In genomic region chr2:147181926-147182708, GRCm38 (mm10) we compare ENCODE assay signal across 14 mouse cellular contexts. TPM values are rescaled to one million over a fixed set of nuclear protein-coding genes. Genes with fewer than 3 reads are reported as not detected.
A peak's percentile ranks its signal among the peaks of the same experiment; 100 is the strongest.
DNase-seq lines count a peak whose midpoint lies in the region; ATAC-seq lines count a peak whose summit lies in the region.
"Had no signal": no experiment of that assay in that cellular context is flagged by ENCODE, and none has a peak within 500 bp of the region (broad histone marks: within the 10 kb centered on the region; RNA-seq: fewer than 3 reads in every experiment).

No protein-coding gene starts in this region.

- no peaks in the 10 kb centered on the region for H3K36me3 ChIP-seq in hindbrain, embryonic 12.5 days
- H3K36me3 ChIP-seq in midbrain, embryonic 14.5 days (ENCODE audit: control insufficient read depth, insufficient read depth, low read length) = no peaks in the 10 kb centered on the region
- H3K36me3 ChIP-seq: limb, embryonic 13.5 days had no signal

- H3K27ac ChIP-seq in hindbrain, embryonic 12.5 days = no peak overlapping the region
- peak overlapping the region; percentile 64 for H3K27ac ChIP-seq in midbrain, embryonic 14.5 days (replicated peaks; ENCODE audit: low read depth, low read length)
- H3K27ac ChIP-seq: limb, embryonic 13.5 days had no signal

- DNase-seq in ES-CJ7 (ENCODE audit: low read depth, low spot score) (peak; percentile 24), ZHBTc4 (ENCODE audit: low read depth, low spot score) (peak; percentile 36)
- peak; percentile 4 for DNase-seq in midbrain, embryonic 14.5 days
- no peak for DNase-seq in layer of hippocampus, postnatal 25 days (ENCODE audit: extremely low spot score in 1 of 2, low spot score in 1 of 2)
- DNase-seq in heart, postnatal 25 days (ENCODE audit: low spot score) = no peak
- DNase-seq: cerebellum, adult 9-10 months; gastrocnemius, postnatal 10 days; lung, embryonic 14.5 days had no signal

- H3K27me3 ChIP-seq in hindbrain, embryonic 12.5 days = peaks cover 90% of the 10 kb centered on the region
- H3K27me3 ChIP-seq in midbrain, embryonic 14.5 days (ENCODE audit: control insufficient read depth, insufficient read depth, low read length) = peaks cover 89% of the 10 kb centered on the region

- H3K9ac ChIP-seq in hindbrain, embryonic 12.5 days = no peak overlapping the region
- peak overlapping the region; percentile 20; the same call in 1 of the 2 replicates for H3K9ac ChIP-seq in midbrain, embryonic 14.5 days (replicated peaks; ENCODE audit: low read length)
- H3K9ac ChIP-seq: limb, embryonic 13.5 days; lung, embryonic 14.5 days had no signal

- intact Hi-C loops in heart, postnatal 25 days (cut with DNase I) = loop anchor here (10.0 kb wide), 1 partner anchor 347 kb away; no protein-coding TSS in a partner anchor

- peaks cover 24% of the 10 kb centered on the region for H3K4me1 ChIP-seq in hindbrain, embryonic 12.5 days
- peaks cover 14% of the 10 kb centered on the region; the same call in 1 of the 2 replicates for H3K4me1 ChIP-seq in midbrain, embryonic 14.5 days (ENCODE audit: control insufficient read depth, insufficient read depth, low read length)

- H3K9me3 ChIP-seq in hindbrain, embryonic 12.5 days (replicated peaks) = no peaks in the 10 kb centered on the region
- H3K9me3 ChIP-seq in midbrain, embryonic 14.5 days (ENCODE audit: control insufficient read depth, low read length) = no peaks in the 10 kb centered on the region
- H3K9me3 ChIP-seq: limb, embryonic 13.5 days had no signal

- H3K4me3 ChIP-seq in hindbrain, embryonic 12.5 days = peak overlapping the region; percentile 17; the same call in 1 of the 2 replicates
- peak overlapping the region; percentile 13 for H3K4me3 ChIP-seq in midbrain, embryonic 14.5 days (replicated peaks; ENCODE audit: low read depth, low read length)
- H3K4me3 ChIP-seq: limb, embryonic 13.5 days; megakaryocyte, embryonic 14.5 days had no signal

- 7% methylated on average over 18 of the region's 18 CpGs for WGBS in hindbrain, embryonic 12.5 days
- WGBS in midbrain, embryonic 14.5 days = 13% methylated on average over 18 of the region's 18 CpGs

- H3K4me2 ChIP-seq in hindbrain, embryonic 12.5 days (replicated peaks) = no peak overlapping the region
- H3K4me2 ChIP-seq in midbrain, embryonic 14.5 days (ENCODE audit: low read length) = peak overlapping the region; percentile 43
- H3K4me2 ChIP-seq: limb, embryonic 13.5 days; lung, embryonic 14.5 days had no signal

- ATAC-seq in hindbrain, embryonic 12.5 days (ENCODE audit: low FRiP score) = no peak
- ATAC-seq in midbrain, embryonic 14.5 days (ENCODE audit: low FRiP score, low TSS enrichment) = no peak
- no peak for ATAC-seq in monocyte, adult 5-6 weeks (replicated peaks; ENCODE audit: insufficient number of reproducible peaks, low FRiP score, low TSS enrichment, poor library complexity, severe bottlenecking)

RNA-seq across cellular contexts. Expression of gene Nkx2-2, which starts 11.9 kb away (rescaled TPM):
- polyA plus RNA-seq in hindbrain, embryonic 12.5 days (2016; fragmentation: Nextera tagmentation; extraction: Ambion mirVana) = 2.9 and 3.6 TPM in 2 replicates
- 6.2 and 6.5 TPM in 2 replicates for polyA plus RNA-seq in midbrain, embryonic 14.5 days (2014; fragmentation: Nextera tagmentation; extraction: Ambion mirVana)
- 1 to 10 TPM; 8.9 to 9.5 TPM for total RNA-seq in layer of hippocampus, postnatal 25 days (2021)
- total RNA-seq in monocyte, adult 5-6 weeks (2017) = not detected in 3 replicates
- total RNA-seq in heart, postnatal 25 days (2021) = not detected
- polyA plus RNA-seq: heart, embryonic 14.5 days; limb, embryonic 13.5 days; lung, embryonic 14.5 days; testis, adult 2 months had no signal

Comparison
In these comparisons a context has a peak if more than half of its experiments do, and no peak if none do; other contexts are left out.
1. DNase-seq: peak in ES-CJ7 (single experiment), ZHBTc4 (single experiment) and midbrain, embryonic 14.5 days (single experiment); none in layer of hippocampus, postnatal 25 days (0 of 2) and heart, postnatal 25 days (single experiment).